Mouse (Mus musculus) ES-E14 (cell line): ENCODE measurements at regions not wholly inside any gene's neighbourhood (a gene's known extent, or its start where the extent isn't known, plus 50 kb on each side); places are given as distances from the start of the nearest gene placed in this dataset.

Experiments used
- DNase-seq: peaks from one replicate; pipeline ENCODE4 v3.0.0-alpha.2; 2013; ENCODE audit warnings: low read depth, low spot score
- H3K27ac ChIP-seq: 2 replicates; pipeline ENCODE4 v1.5.1; 2012; ENCODE audit warnings: low read depth, mild to moderate bottlenecking, low read length, moderate library complexity, mixed read lengths; ENCODE audit not compliant: poor library complexity, insufficient read depth, severe bottlenecking
- H3K36me3 ChIP-seq: 2 replicates; pipeline ENCODE4 v1.6.1; 2012; ENCODE audit warnings: mild to moderate bottlenecking, low read length, moderate library complexity, mixed read lengths; ENCODE audit not compliant: control insufficient read depth, poor library complexity, insufficient read depth, severe bottlenecking
- H3K4me1 ChIP-seq, 2 experiments: fragments of 150-350 bp in 1 of 2; sonication (generic) in 1 of 2; 2 replicates each; pipeline ENCODE4 v1.6.1; 2012; ENCODE audit warnings: low read length in 2 of 2, mild to moderate bottlenecking in 1 of 2, mixed read lengths in 1 of 2; ENCODE audit not compliant: control insufficient read depth in 2 of 2, insufficient read depth in 2 of 2, poor library complexity in 1 of 2
- H3K4me3 ChIP-seq, 2 experiments: fragments of 150-350 bp in 1 of 2; sonication (generic) in 1 of 2; 2 replicates each; pipeline ENCODE4 v1.5.1; 2012; ENCODE audit warnings: low read length in 2 of 2, low read depth in 1 of 2, mild to moderate bottlenecking in 1 of 2, mixed read lengths in 1 of 2; ENCODE audit not compliant: insufficient read depth in 1 of 2, poor library complexity in 1 of 2, severe bottlenecking in 1 of 2
- H3K9ac ChIP-seq: 2 replicates; pipeline ENCODE4 v1.6.1; 2012; ENCODE audit warnings: low read depth, mild to moderate bottlenecking, low read length, mixed read lengths; ENCODE audit not compliant: poor library complexity, insufficient read depth, severe bottlenecking
- H3K9me3 ChIP-seq: fragments of 150-350 bp; sonication (generic); 2 replicates; pipeline ENCODE4 v1.6.1; 2012; ENCODE audit warnings: low read depth, mild to moderate bottlenecking, low read length; ENCODE audit not compliant: control insufficient read depth, insufficient read depth
- CHD2 ChIP-seq: IDR thresholded peaks from 2 replicates; pipeline ENCODE4 v1.6.1; 2014; ENCODE audit warnings: mild to moderate bottlenecking, low read depth, low read length, inconsistent platforms
- HCFC1 ChIP-seq: IDR thresholded peaks from 2 replicates; pipeline ENCODE4 v1.6.1; 2012; ENCODE audit warnings: low read length, inconsistent platforms, borderline replicate concordance; ENCODE audit not compliant: insufficient read depth
- MAFK ChIP-seq: IDR thresholded peaks from 2 replicates; pipeline ENCODE4 v1.6.1; 2014; ENCODE audit warnings: mild to moderate bottlenecking, low read depth, low read length, inconsistent platforms; ENCODE audit not compliant: insufficient read depth
- ZC3H11A ChIP-seq: IDR thresholded peaks from 2 replicates; pipeline ENCODE4 v1.6.1; 2012; ENCODE audit warnings: low read depth, mild to moderate bottlenecking, inconsistent platforms, low read length, borderline replicate concordance
- ZNF384 ChIP-seq: IDR thresholded peaks from 2 replicates; pipeline ENCODE4 v1.6.1; 2012; ENCODE audit warnings: low read depth, low read length, inconsistent platforms
- in situ Hi-C, 2 experiments: fragments of 600-800 bp; cut with MboI; formaldehyde crosslinking; loops; one replicate each; pipeline ENCODE4 v1.15.1; 2025; ENCODE audit warnings: low sequenced_read_pairs in 2 of 2, inconsistent platforms in 1 of 2; ENCODE audit not compliant: unreplicated experiment in 2 of 2

DNA sequence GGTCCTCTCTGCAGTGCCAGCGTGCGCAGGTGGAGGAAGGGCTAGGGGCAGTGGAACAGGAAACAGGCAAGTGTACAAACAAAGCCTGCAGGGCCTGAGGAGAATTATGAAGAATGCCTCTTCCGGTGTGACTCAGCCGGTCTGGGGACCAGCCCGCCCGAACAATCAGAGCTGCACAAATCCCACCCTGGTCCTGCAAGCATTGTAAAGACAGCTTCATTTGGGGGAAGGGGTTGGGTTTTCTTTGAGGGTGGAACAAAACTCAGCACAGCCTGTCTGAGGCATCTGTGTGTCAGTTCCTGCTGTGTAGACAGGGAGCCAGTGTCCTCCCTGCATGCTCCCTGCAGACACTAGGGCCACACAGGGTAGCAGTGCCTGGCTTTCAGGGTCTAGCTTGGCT, 117.9 kb downstream of the Gadd45g start:
- no peak for TF ChIP-seq ZNF384
- no peak for TF ChIP-seq HCFC1
- no peak for TF ChIP-seq CHD2
- no peak for TF ChIP-seq ZC3H11A
- no peak for TF ChIP-seq MAFK
- Histone ChIP-seq H3K36me3 (no peaks in the 10 kb centered on the region), H3K9ac (no peak overlapping the region), H3K9me3 (no peaks in the 10 kb centered on the region), H3K27ac (peak overlapping the region; percentile 27; the same call in 1 of the 2 replicates), H3K4me1 (peaks cover 4 to 5% of the 10 kb centered on the region in 2 experiments; a peak in 2 of 4 replicates), H3K4me3 (no peak overlapping the region)
- in situ Hi-C loops, result no loop called here
- DNase-seq, result no peak

DNA sequence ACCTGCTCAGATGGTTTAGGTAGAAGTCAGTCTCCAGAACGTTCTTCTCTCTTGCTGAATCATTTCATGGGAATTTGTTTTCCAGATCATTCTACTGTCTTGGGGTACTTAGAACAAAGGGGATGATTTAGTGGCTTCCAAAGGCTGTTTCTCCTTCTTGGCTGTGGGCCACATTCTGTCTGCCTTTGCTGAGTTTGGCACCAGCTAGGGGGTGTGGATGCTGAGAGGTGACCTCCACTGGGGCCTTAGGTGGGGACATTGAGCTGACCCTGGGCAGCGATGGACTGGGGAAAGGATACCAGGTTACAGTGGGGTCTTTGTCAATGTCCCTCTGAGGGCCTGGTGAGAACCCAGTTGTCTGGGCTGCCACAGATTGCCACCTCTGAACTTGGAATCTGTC, 118.4 kb downstream of the Gadd45g start:
- H3K36me3 ChIP-seq, result no peaks in the 10 kb centered on the region
- DNase-seq, result no peak
- H3K4me1 ChIP-seq, result peaks cover 4 to 5% of the 10 kb centered on the region in 2 experiments; a peak in 2 of 4 replicates
- H3K27ac ChIP-seq, result no peak overlapping the region
- TF ChIP-seq ZNF384 (no peak), CHD2 (no peak), HCFC1 (no peak), MAFK (no peak), ZC3H11A (no peak)
- H3K4me3 ChIP-seq, result no peak overlapping the region
- H3K9me3 ChIP-seq, result no peaks in the 10 kb centered on the region
- in situ Hi-C loops, result no loop called here
- no peak overlapping the region for H3K9ac ChIP-seq

DNA sequence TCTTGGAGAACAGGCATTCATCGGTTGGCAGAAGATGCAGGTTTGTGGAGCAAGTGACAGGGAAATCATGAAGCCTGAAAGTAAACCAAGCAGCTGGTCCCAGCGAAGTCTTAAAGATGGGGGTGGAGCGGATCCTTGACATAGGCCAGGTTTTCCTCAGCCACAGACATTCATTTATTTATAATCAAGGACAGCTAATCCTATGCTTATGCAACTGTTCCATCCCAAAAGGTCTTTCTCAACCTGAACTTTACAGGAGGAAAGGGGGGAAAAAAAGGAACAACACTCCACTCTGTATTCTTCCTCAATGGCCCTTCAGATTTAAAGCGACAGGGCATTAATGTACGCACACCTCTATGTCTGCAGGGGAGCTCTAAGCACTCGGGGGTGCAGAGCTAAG, 121.6 kb downstream of the Gadd45g start:
- Histone ChIP-seq H3K4me1 (peaks cover 4 to 9% of the 10 kb centered on the region in 2 experiments; a peak in 3 of 4 replicates), H3K9ac (no peak overlapping the region), H3K27ac (no peak overlapping the region), H3K4me3 (no peak overlapping the region), H3K9me3 (no peaks in the 10 kb centered on the region), H3K36me3 (no peaks in the 10 kb centered on the region)
- DNase-seq, result no peak
- TF ChIP-seq ZNF384 (no peak), HCFC1 (no peak), MAFK (no peak), ZC3H11A (no peak), CHD2 (no peak)
- in situ Hi-C loops, result no loop called here

DNA sequence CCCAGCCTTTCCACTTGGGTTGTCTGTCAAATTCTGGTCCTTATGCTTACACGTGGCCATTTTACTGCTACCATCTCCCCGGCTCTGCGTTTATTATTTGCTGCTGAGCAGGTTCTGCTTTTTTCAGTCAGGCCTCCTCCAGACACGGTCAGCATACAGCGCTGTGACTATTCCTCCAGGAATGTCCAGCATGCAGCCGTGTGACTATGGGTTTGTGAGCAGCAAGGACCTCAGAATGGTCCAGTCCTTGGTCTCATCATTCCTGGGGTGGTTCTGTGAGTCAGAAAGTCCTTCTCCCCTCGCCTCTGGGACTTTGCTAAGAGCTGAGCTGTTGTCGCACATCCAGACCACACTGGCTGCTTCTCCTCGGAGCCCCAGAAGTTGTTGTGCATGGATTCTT, 122.3 kb downstream of the Gadd45g start:
- Histone ChIP-seq H3K9me3 (no peaks in the 10 kb centered on the region), H3K9ac (no peak overlapping the region), H3K4me3 (no peak overlapping the region), H3K27ac (no peak overlapping the region), H3K4me1 (peaks cover 3 to 9% of the 10 kb centered on the region in 2 experiments; a peak in 3 of 4 replicates), H3K36me3 (no peaks in the 10 kb centered on the region)
- DNase-seq, result no peak
- TF ChIP-seq HCFC1 (no peak), ZNF384 (no peak), MAFK (no peak), ZC3H11A (no peak), CHD2 (no peak)
- in situ Hi-C loops, result no loop called here

DNA sequence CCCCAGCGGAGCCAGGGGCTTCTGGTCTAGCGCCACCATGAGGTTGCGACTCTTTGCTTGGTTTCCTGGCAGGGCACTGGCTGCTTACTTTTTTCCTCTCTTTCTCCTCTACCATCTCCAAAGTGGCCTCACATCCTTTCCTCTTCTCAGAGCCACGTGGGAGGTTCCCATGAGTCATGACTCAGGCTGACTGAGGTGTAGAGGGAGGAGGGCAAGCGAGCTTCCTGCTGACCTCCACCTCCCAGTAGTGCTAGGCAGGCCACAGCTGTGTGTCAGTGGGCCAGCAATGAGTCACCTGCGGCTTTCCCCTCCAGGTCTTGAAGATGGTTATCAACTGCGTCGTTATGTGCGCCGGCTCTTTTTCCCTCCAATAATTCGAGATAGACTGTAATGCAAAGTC, 123.6 kb downstream of the Gadd45g start:
- H3K27ac ChIP-seq, result no peak overlapping the region
- H3K4me1 ChIP-seq, result peaks cover 5 to 14% of the 10 kb centered on the region in 2 experiments
- no peaks in the 10 kb centered on the region for H3K9me3 ChIP-seq
- no peak overlapping the region for H3K9ac ChIP-seq
- no peaks in the 10 kb centered on the region for H3K36me3 ChIP-seq
- in situ Hi-C loops, result no loop called here
- H3K4me3 ChIP-seq, result no peak overlapping the region
- TF ChIP-seq HCFC1 (no peak), ZNF384 (no peak), MAFK (no peak), CHD2 (no peak), ZC3H11A (no peak)
- DNase-seq, result no peak
